Mouse (Mus musculus) MEL (cell line): Measurements from ENCODE around the gene Bora. TPM values are rescaled to one million over a fixed set of nuclear protein-coding genes. Genes with fewer than 3 reads are reported as not detected.
"Not testable (repeated sequence)": the region's sequence is repeated elsewhere in the genome, so short reads cannot be mapped to it uniquely, and the experiment has no call there.

Source experiments
- DNase-seq: peaks from one replicate; pipeline ENCODE4 v3.0.0; 2011; ENCODE audit warnings: low read depth, low spot score
- H3K27ac ChIP-seq: 2 replicates; pipeline ENCODE4 v1.5.1; 2012; ENCODE audit warnings: low read depth, mild to moderate bottlenecking, control low read depth, low read length, moderate library complexity; ENCODE audit not compliant: control insufficient read depth
- H3K27me3 ChIP-seq, 2 experiments: fragments of 150-350 bp in 1 of 2; sonication (generic) in 1 of 2; 2 replicates each; pipeline ENCODE4 v1.6.1; 2012; ENCODE audit warnings: low read length in 2 of 2, mild to moderate bottlenecking in 2 of 2, improper control_type of control experiment in 1 of 2, moderate library complexity in 1 of 2; ENCODE audit not compliant: insufficient read depth in 2 of 2, control insufficient read depth in 1 of 2
- H3K36me3 ChIP-seq, 2 experiments: 2 replicates each; pipeline ENCODE4 v1.6.1; 2012 to 2014; ENCODE audit warnings: low read length in 2 of 2, improper control_type of control experiment in 1 of 2, inconsistent platforms in 1 of 2, mild to moderate bottlenecking in 1 of 2; ENCODE audit not compliant: insufficient read depth in 2 of 2, control insufficient read depth in 1 of 2
- H3K4me1 ChIP-seq, 2 experiments: fragments of 150-350 bp in 1 of 2; sonication (generic) in 1 of 2; 2 replicates each; pipeline ENCODE4 v1.6.1; 2012; ENCODE audit warnings: low read length in 2 of 2, improper control_type of control experiment in 1 of 2, mild to moderate bottlenecking in 1 of 2; ENCODE audit not compliant: insufficient read depth in 2 of 2, control insufficient read depth in 1 of 2
- H3K4me3 ChIP-seq, 2 experiments: fragments of 150-350 bp in 1 of 2; sonication (generic) in 1 of 2; 2 replicates each; pipeline ENCODE4 v1.5.1; 2012; ENCODE audit warnings: low read depth in 2 of 2, low read length in 2 of 2, mild to moderate bottlenecking in 2 of 2, moderate library complexity in 2 of 2, control low read depth in 1 of 2, improper control_type of control experiment in 1 of 2; ENCODE audit not compliant: control insufficient read depth in 1 of 2, insufficient read depth in 1 of 2
- H3K79me2 ChIP-seq: 2 replicates; pipeline ENCODE4 v1.6.1; 2012; ENCODE audit warnings: mild to moderate bottlenecking, low read length, moderate library complexity; ENCODE audit not compliant: control insufficient read depth, poor library complexity, insufficient read depth
- H3K9ac ChIP-seq: 2 replicates; pipeline ENCODE4 v1.6.1; 2012; ENCODE audit warnings: low read depth, mild to moderate bottlenecking, control low read depth, low read length, moderate library complexity; ENCODE audit not compliant: control insufficient read depth, poor library complexity, severe bottlenecking
- H3K9me3 ChIP-seq: fragments of 150-350 bp; sonication (generic); replicated peaks from 2 replicates; pipeline ENCODE4 v1.6.1; 2012; ENCODE audit warnings: mild to moderate bottlenecking, low read length, improper control_type of control experiment, moderate library complexity; ENCODE audit not compliant: insufficient read depth
- BHLHE40 ChIP-seq: IDR thresholded peaks from 2 replicates; pipeline ENCODE4 v1.6.1; 2012; ENCODE audit warnings: low read depth, mild to moderate bottlenecking, inconsistent platforms, low read length, improper control_type of control experiment, borderline replicate concordance
- CHD1 ChIP-seq: IDR thresholded peaks from 2 replicates; pipeline ENCODE4 v1.6.1; 2012; ENCODE audit warnings: low read depth, mild to moderate bottlenecking, inconsistent platforms, low read length, improper control_type of control experiment
- CTCF ChIP-seq, 3 experiments: IDR thresholded peaks in 2 of 3; conservative IDR thresholded peaks in 1 of 3; 2 replicates each; pipeline ENCODE4 v1.5.1; 2011 to 2012; ENCODE audit warnings: low read length in 3 of 3, low read depth in 2 of 3, mild to moderate bottlenecking in 2 of 3, improper control_type of control experiment in 1 of 3, inconsistent platforms in 1 of 3, mixed read lengths in 1 of 3, moderate library complexity in 1 of 3; ENCODE audit not compliant: control insufficient read depth in 1 of 3, insufficient read depth in 1 of 3, poor library complexity in 1 of 3, severe bottlenecking in 1 of 3
- E2F4 ChIP-seq: IDR thresholded peaks from 2 replicates; pipeline ENCODE4 v1.6.1; 2011; ENCODE audit warnings: low read depth, low read length, improper control_type of control experiment, borderline replicate concordance
- ELF1 ChIP-seq: IDR thresholded peaks from 2 replicates; pipeline ENCODE4 v1.6.1; 2014; ENCODE audit warnings: low read depth, mild to moderate bottlenecking, inconsistent platforms, low read length, improper control_type of control experiment, moderate library complexity
- ETS1 ChIP-seq: IDR thresholded peaks from 2 replicates; pipeline ENCODE4 v1.6.1; 2012; ENCODE audit warnings: low read depth, mild to moderate bottlenecking, inconsistent platforms, low read length, improper control_type of control experiment, moderate library complexity
- JUND ChIP-seq: IDR thresholded peaks from 2 replicates; pipeline ENCODE4 v1.6.1; 2011; ENCODE audit warnings: low read depth, mild to moderate bottlenecking, improper control_type of control experiment, low read length
- MAZ ChIP-seq: IDR thresholded peaks from 2 replicates; pipeline ENCODE4 v1.6.1; 2012; ENCODE audit warnings: low read depth, mild to moderate bottlenecking, inconsistent platforms, low read length, improper control_type of control experiment
- MEF2A ChIP-seq: IDR thresholded peaks from 2 replicates; pipeline ENCODE4 v1.6.1; 2014; ENCODE audit warnings: low read depth, mild to moderate bottlenecking, inconsistent platforms, low read length, improper control_type of control experiment; ENCODE audit not compliant: poor library complexity, insufficient replicate concordance, severe bottlenecking; ENCODE audit errors: extremely low read depth
- MXI1 ChIP-seq: IDR thresholded peaks from 2 replicates; pipeline ENCODE4 v1.6.1; 2011; ENCODE audit warnings: mild to moderate bottlenecking, low read depth, low read length, improper control_type of control experiment
- MYB ChIP-seq: IDR thresholded peaks from 2 replicates; pipeline ENCODE4 v1.6.1; 2011; ENCODE audit warnings: mild to moderate bottlenecking, low read depth, low read length, improper control_type of control experiment
- POLR2AphosphoS2 ChIP-seq: IDR thresholded peaks from 2 replicates; pipeline ENCODE4 v1.6.1; 2011; ENCODE audit warnings: low read length, improper control_type of control experiment
- SIN3A ChIP-seq: IDR thresholded peaks from 2 replicates; pipeline ENCODE4 v1.6.1; 2012; ENCODE audit warnings: low read length, improper control_type of control experiment, inconsistent platforms
- SMC3 ChIP-seq: IDR thresholded peaks from 2 replicates; pipeline ENCODE4 v1.6.1; 2011; ENCODE audit warnings: low read depth, low read length, improper control_type of control experiment
- TBP ChIP-seq: IDR thresholded peaks from 2 replicates; pipeline ENCODE4 v1.8.0; 2011; ENCODE audit warnings: low read depth, low read length, improper control_type of control experiment
- TCF12 ChIP-seq: IDR thresholded peaks from 2 replicates; pipeline ENCODE4 v1.6.1; 2014; ENCODE audit warnings: low read depth, mild to moderate bottlenecking, inconsistent platforms, low read length, improper control_type of control experiment, moderate library complexity
- UBTF ChIP-seq: IDR thresholded peaks from 2 replicates; pipeline ENCODE4 v1.6.1; 2012; ENCODE audit warnings: low read depth, mild to moderate bottlenecking, inconsistent platforms, low read length, improper control_type of control experiment, moderate library complexity, borderline replicate concordance; ENCODE audit not compliant: insufficient read depth
- ZC3H11A ChIP-seq: IDR thresholded peaks from 2 replicates; pipeline ENCODE4 v1.6.1; 2012; ENCODE audit warnings: low read depth, mild to moderate bottlenecking, inconsistent platforms, low read length, improper control_type of control experiment
- ZKSCAN1 ChIP-seq: IDR thresholded peaks from 2 replicates; pipeline ENCODE4 v1.6.1; 2012; ENCODE audit warnings: low read depth, mild to moderate bottlenecking, inconsistent platforms, low read length, improper control_type of control experiment, moderate library complexity
- ZMIZ1 ChIP-seq: IDR thresholded peaks from 2 replicates; pipeline ENCODE4 v1.6.1; 2012; ENCODE audit warnings: low read depth, mild to moderate bottlenecking, inconsistent platforms, low read length, improper control_type of control experiment, moderate library complexity
- ZNF384 ChIP-seq: IDR thresholded peaks from 2 replicates; pipeline ENCODE4 v1.6.1; 2012; ENCODE audit warnings: low read depth, mild to moderate bottlenecking, inconsistent platforms, low read length, improper control_type of control experiment
- polyA plus RNA-seq, 2 experiments: library from polyadenylated mRNA; stranded (reverse) in 1 of 2; unstranded in 1 of 2; fragments of >175 nt in 1 of 2; fragments of >200 nt in 1 of 2; gene quantifications; 2 replicates each; pipeline versions ENCODE4 v1.2.1 to v1.2.4; 2012; ENCODE audit warnings: low replicate concordance in 2 of 2, low read depth in 1 of 2; ENCODE audit not compliant: insufficient read length in 2 of 2, insufficient read depth in 1 of 2, missing spikeins in 1 of 2
- total RNA-seq: library from RNA; depleted of rRNA; stranded (reverse); fragments of 300-350 nt; gene quantifications from 2 replicates; pipeline ENCODE4 v1.2.3, GENCODE M21; 2012

The Bora gene
- total and polyA plus RNA-seq, 3 experiments = 32.6 to 71.2 (median 44.9) TPM

GRCm38 (mm10) chr14:99039308-99039707, 6.7 kb upstream of the Bora start:
- peaks cover 11 to 12% of the 10 kb centered on the region in 2 experiments for H3K4me1 ChIP-seq
- not testable (repeated sequence) for DNase-seq, H3K27me3 ChIP-seq, H3K9ac ChIP-seq, H3K9me3 ChIP-seq, H3K4me3 ChIP-seq, H3K27ac ChIP-seq
- H3K36me3 ChIP-seq = peaks cover 18 to 42% of the 10 kb centered on the region in 2 experiments
- H3K79me2 ChIP-seq = peaks cover 31% of the 10 kb centered on the region

GRCm38 (mm10) chr14:99041416-99041815, 4.6 kb upstream of the Bora start:
- Histone ChIP-seq H3K27me3 (no peaks in the 10 kb centered on the region), H3K9me3 (no peaks in the 10 kb centered on the region), H3K4me3 (no peak overlapping the region), H3K9ac (no peak overlapping the region), H3K36me3 (peaks cover 20 to 34% of the 10 kb centered on the region in 2 experiments), H3K79me2 (peaks cover 46% of the 10 kb centered on the region), H3K4me1 (peaks cover 11 to 13% of the 10 kb centered on the region in 2 experiments), H3K27ac (no peak overlapping the region)
- TF ChIP-seq BHLHE40 (no peak), ZNF384 (no peak), CHD1 (no peak), JUND (no peak), E2F4 (no peak), MAZ (no peak), ZMIZ1 (no peak), ZC3H11A (no peak), UBTF (no peak), CTCF (IDR thresholded peaks at IDR 0.05 in 2 of 3, conservative IDR thresholded peaks at IDR 0.05 in 1 of 3; ENCODE audit: control insufficient read depth in 1 of 3, insufficient read depth in 1 of 3, low read depth in 2 of 3, low read length in 3 of 3, poor library complexity in 1 of 3, severe bottlenecking in 1 of 3) (no peak), SIN3A (no peak), ETS1 (no peak), MYB (no peak), TBP (no peak), MEF2A (no peak), SMC3 (no peak)
- DNase-seq = no peak

- H3K27ac ChIP-seq = no peak overlapping the region
- no peaks in the 10 kb centered on the region for H3K27me3 ChIP-seq
- no peak overlapping the region; the same call in 1 of the 2 replicates for H3K9ac ChIP-seq
- H3K79me2 ChIP-seq = peaks cover 58% of the 10 kb centered on the region
- H3K4me3 ChIP-seq = no peak overlapping the region
- DNase-seq = no peak
- H3K36me3 ChIP-seq = peaks cover 17 to 27% of the 10 kb centered on the region in 2 experiments
- peaks cover 13 to 20% of the 10 kb centered on the region in 2 experiments for H3K4me1 ChIP-seq
- H3K9me3 ChIP-seq = no peaks in the 10 kb centered on the region
- TF ChIP-seq UBTF (no peak), BHLHE40 (no peak), MXI1 (no peak), CTCF (IDR thresholded peaks at IDR 0.05 in 2 of 3, conservative IDR thresholded peaks at IDR 0.05 in 1 of 3; ENCODE audit: control insufficient read depth in 1 of 3, insufficient read depth in 1 of 3, low read depth in 2 of 3, low read length in 3 of 3, poor library complexity in 1 of 3, severe bottlenecking in 1 of 3) (no peak), ZMIZ1 (no peak), ZKSCAN1 (no peak), ELF1 (no peak), MYB (no peak), ETS1 (no peak), TCF12 (no peak), POLR2AphosphoS2 (no peak)
Measured at GRCm38 (mm10) chr14:99043499-99043898, 2.5 kb upstream of the Bora start.
